ENCODE assay signal across 10 mouse cellular contexts in the genomic region with DNA sequence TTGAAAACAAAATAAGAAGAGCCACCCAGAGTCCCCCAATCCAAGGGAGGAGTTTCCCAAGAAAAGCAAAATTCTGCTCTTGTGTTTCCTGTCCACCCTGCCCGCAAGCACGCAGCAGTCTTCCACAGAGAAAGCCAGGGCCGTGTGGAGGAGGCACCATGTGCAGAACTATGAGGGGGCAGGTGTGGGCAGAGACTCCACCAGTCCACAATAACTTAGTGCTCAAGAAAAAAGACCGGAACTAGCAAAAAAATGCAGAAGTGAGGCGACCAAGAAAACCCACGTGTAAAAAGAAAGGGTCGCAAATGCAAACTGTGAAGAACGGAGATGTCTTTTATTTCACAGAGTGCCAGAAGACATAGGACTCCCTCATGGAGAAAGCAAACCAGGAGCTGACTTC.
DNase-seq lines count a peak whose midpoint lies in the region; ATAC-seq lines count a peak whose summit lies in the region.
"Had no signal": no experiment of that assay in that cellular context is flagged by ENCODE, and none has a peak within 500 bp of the region (broad histone marks: within the 10 kb centered on the region; RNA-seq: fewer than 3 reads in every experiment).

No protein-coding gene starts in this region.

- peak; percentile 25 to 49 for DNase-seq in kidney, postnatal 4 days
- no peak for DNase-seq in kidney, adult 11 months
- DNase-seq in spleen, postnatal 36 days (ENCODE audit: low spot score in 2 of 2), result peak; percentile 73 to 77
- no peak for DNase-seq in spleen, postnatal 14 days (ENCODE audit: low spot score in 2 of 2)
- peak; percentile 16 for DNase-seq in heart, postnatal 4 days
- DNase-seq in cerebellum, adult 8-10 months, result no peak
- DNase-seq: cerebellum, postnatal 25 days; kidney, adult 9 months had no signal

- ATAC-seq in megakaryocyte-erythroid progenitor cell, adult 5-6 weeks (replicated peaks; ENCODE audit: low FRiP score, low TSS enrichment, poor library complexity, severe bottlenecking), result no peak
- ATAC-seq: forebrain, embryonic 16.5 days had no signal

Comparison
In these comparisons a context has a peak if more than half of its experiments do, and no peak if none do; other contexts are left out.
1. DNase-seq: peak in kidney, postnatal 4 days (2 of 2), spleen, postnatal 36 days (2 of 2) and heart, postnatal 4 days (single experiment); none in kidney, adult 11 months (single experiment), spleen, postnatal 14 days (0 of 2) and cerebellum, adult 8-10 months (single experiment).